Mouse (Mus musculus) 416B (cell line): ENCODE data around the gene Gm27235.
"Not testable (repeated sequence)": the region's sequence is repeated elsewhere in the genome, so short reads cannot be mapped to it uniquely, and the experiment has no call there.

ENCODE experiments used
- DNase-seq: peaks from one replicate; pipeline ENCODE4 v3.0.0; 2011; ENCODE audit warnings: low read depth

The Gm27235 gene

GRCm38 (mm10) chr9:35790001-35790400 lies at the start of gene Gm27235, which contains the start of gene D730048I06Rik:
Gene Gm27235 (minus strand): TSS chr9:35790101.
Gene D730048I06Rik (minus strand): TSS chr9:35790112.
- no peak for DNase-seq

- not testable (repeated sequence) for DNase-seq
These were observed 28.0 kb upstream of the Gm27235 start for GRCm38 (mm10) chr9:35817881-35818280.

GRCm38 (mm10) chr9:35798146-35798545 lies 8.2 kb upstream of the Gm27235 start:
- no peak for DNase-seq

GRCm38 (mm10) chr9:35778009-35778408 lies 11.9 kb downstream of the Gm27235 start, which contains the start of gene Gm17727:
Gene Gm17727 (minus strand): TSS chr9:35778109.
- no peak for DNase-seq

GRCm38 (mm10) chr9:35756843-35757242 lies 33.1 kb downstream of the Gm27235 start:
- DNase-seq: no peak

- no peak for DNase-seq
These were observed 49.2 kb downstream of the Gm27235 start, which contains the start of gene Gm17677 for GRCm38 (mm10) chr9:35740749-35741148. Gene Gm17677 (plus strand): TSS chr9:35741049.
